Mouse (Mus musculus) MEL-GATA-1-ER (cell line): ENCODE measurements around the gene Kcnj5.

ENCODE experiments used
- DNase-seq: peaks from one replicate; pipeline ENCODE4 v3.0.0-alpha.2; 2012; ENCODE audit warnings: low read depth; ENCODE audit errors: extremely low read depth

Kcnj5 gene

DNA sequence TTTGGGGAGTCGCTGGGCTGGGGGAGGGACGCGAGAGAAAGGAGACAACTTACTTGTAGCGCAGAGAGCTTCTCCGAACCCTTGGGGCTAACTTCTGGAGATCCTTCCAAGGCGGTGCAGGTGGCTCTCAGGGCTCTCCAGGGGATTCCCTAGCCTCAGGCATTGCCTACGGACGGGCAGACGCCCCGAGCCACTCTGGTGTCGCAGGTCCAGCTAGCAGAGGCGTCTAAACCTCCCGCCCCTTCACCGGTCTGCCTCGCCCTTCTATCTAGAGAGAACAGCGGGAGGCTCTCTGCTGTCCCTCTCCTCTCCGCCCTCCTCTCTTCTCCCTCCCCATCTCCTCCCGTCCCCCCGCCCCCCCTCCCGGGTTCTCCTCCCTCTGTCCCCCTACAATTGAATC lies at the start of gene Kcnj5:
Gene Kcnj5, minus strand, starts transcription at position 300 of the 400 bp plus-strand sequence.
- DNase-seq, result no peak

DNA sequence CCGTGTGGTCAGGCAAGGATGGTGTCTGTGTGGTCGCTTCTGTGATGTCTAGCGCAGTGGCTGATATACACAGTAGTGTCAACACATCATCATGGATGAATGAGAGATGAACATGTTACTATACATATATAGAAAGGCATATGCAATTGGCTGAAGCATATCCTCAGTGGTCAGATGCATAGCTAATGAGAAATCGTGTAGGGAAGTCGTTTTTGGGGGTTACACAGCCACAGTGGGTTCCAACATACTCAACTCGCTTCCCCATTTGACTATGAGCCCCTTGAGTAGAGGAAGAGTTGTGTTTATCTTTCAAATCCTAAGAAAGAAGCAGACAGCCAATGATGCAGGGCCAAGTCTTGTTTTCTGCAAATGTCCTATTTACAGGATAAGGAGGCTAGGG lies 48.6 kb upstream of the Kcnj5 start:
- no peak for DNase-seq

DNA sequence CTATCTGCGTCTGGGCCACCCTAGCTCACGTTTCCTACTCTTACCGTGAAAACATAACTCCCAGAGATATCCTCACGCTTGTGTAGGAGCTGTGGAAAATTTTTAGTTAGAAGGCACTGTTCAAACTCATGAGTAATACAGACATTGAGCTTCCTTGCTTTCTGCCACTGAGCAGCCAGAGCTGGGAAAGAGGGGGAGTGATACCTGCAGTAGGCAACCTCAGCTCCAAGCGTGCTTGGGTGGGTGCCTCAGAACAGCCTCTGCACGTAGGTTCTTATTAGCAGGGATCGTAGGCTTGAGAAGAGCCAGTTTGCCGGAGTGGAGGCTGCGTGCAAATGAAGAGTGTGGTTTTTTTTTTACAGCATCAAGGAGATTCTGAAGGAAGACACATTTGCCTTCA lies 47.6 kb upstream of the Kcnj5 start:
- DNase-seq, result no peak

DNA sequence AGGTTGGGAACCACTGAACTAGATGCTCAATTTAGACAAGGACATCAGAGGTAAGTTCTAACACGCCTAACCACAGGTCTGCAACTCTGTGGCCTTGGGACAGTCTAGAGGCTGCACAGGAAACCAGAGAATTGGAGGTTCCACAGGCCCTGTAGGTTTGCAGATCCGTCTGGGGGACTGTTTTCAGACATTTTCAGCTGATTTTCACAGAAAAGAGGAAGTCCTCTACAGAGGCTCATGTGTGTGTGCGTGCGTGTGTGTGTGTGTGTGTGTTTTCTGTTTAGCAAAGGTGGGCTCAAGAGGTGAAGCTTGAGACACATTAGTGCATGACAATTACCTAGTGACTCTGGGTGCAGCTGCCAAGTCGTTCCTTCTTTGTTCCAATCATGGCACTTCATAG lies 46.9 kb upstream of the Kcnj5 start:
- DNase-seq, result peak; percentile 38

DNA sequence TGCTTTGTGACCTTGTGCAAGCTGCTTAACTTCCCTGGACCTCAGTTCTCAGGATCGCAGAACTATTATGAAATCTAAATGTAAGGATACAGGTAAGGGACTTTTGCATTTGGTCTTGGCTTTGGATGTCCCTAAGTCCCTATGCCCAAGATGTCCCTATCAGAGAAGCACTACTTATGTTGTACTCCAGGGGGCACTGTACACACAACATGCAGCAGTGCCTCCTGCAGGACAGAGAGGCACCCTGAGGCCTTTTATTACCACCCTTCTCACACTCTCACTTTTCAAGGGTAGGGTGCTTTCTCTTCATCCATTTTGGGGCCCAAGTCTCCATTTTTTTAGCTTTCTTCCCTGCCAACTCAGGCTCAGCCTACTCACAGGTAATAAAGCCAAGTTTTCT lies 44.0 kb upstream of the Kcnj5 start:
- peak; percentile 49 for DNase-seq

DNA sequence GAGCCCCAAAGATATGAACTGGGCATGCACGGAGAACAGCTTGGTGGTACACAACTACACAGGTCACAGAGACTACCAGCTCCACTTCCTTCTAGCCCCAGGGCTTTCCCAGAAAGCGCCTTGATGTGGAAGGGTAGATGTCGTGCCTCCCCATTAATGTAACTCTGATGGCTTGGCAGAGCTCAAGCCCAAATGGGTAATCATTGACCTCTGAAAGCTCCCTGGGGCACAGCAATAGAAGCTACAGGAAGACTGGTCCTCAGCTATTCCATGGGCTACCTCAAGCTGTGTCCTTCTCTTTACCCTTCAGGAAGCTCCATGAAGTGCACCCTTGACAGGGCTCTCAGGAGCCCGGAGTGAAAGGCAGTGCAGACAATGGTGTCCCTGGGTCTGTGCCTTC lies 40.8 kb upstream of the Kcnj5 start:
- no peak for DNase-seq

DNA sequence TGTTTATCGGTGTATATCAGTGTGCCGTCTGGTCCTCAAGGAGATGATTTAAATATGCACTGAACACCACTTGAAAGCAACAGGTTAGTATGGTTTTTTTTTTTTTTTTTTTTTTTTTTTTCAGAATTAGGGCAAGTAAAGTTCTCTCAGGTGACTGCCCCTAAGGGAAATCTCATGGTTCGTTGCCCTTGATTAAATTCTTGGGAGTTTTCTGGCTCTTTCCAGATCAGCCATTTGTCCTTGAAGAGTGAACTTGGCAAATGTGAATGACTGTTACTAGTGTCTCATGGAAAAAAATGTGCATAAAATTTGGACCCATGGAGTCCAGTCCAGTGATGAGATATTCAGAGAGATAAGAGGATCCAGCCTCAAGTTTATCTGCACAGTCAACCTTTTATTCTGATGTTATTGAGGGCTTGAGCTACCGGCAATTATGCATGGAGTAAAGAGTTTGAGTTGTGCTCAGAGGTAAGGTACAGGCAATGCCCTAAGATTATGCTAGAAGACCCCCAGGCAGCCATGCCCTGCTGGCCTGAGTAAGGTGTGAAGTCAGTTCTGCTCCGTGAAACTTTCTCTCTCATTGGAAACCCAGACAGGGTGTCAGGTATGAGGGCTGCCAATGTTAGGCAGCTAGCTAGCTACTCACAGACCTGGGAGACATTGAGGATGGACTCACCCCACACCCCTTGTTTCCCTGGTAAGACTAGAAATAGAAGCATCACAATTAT lies 32.9 kb upstream of the Kcnj5 start:
- no peak for DNase-seq

DNA sequence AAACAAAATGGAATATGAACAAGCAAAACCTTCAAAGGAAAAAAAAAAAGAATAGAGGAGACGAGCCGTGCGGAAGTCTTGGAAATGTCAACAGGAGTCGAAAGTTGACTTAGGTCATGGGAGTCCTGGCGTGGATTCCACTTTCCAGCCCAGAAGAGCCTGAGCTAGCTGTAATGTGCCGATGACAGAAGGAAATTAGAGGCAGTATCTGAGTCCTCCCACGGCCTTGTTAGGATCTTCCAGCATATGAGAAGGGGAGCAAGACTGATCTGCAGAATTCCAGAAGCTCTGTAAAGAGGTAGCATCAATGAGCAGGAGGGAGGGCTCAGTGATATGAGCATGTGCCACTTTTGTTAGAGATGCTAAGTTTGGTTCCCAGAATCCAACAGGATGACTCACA lies 31.9 kb upstream of the Kcnj5 start:
- DNase-seq, result no peak

DNA sequence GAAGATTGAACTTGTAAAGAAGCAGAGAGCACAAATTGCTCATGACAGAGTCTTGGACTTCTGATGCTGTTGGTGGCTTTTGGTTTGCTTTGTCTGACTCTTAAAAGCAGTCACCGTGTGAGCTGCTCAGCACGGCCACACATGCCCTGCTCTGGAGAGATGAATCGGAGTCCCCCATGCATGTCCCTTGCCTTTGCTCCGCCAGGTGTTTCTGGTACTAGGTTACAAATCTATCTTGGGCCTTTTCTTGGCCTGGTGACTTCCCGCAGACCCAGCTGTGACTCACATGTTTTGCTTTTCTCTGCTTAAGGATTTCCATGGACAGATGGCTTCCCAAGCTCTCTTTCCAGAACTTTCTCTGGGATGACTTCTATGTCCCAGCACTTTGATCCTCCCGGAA lies 29.5 kb upstream of the Kcnj5 start:
- DNase-seq, result no peak

DNA sequence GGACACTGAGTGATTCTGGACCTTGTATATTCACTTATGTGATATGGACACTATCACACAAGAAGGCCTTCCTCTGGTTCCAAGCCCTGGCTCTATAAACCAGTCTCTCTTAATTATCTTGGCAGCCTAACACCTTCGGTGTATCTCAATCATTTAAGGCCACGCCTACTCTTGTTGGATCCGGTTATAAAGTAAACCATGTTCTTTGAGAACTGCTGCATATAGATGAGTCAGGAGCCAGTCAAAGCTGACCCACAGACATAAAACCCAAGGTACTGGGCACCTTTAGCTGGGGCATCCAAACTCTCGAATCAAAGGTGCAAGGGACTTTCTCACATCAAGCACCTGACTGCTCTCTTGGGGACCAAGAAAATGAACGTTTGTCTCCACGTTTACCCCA lies 28.1 kb upstream of the Kcnj5 start, which contains the start of gene Kcnj1:
Gene Kcnj1, plus strand, starts transcription at position 292 of the 400 bp plus-strand sequence.
- no peak for DNase-seq

DNA sequence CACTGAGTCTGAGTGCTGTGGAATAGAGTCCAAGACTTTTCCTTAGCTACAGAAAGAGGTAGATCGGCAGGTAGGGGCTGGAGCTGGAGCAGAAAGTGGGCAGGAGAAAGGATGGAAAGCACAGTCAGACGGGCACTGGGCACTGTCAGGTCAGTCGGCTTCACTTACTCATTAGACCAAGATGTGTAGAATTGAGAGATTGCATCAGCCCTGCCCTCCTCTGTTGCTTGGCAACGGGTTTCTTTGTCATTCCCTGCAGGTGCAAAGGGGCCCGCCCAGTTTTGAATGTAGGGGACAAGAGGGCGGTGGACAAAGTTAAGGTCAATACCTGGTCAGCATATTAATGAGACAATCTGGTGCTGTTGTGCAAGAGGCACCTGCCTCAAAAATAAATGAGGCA lies 25.2 kb upstream of the Kcnj5 start:
- no peak for DNase-seq

DNA sequence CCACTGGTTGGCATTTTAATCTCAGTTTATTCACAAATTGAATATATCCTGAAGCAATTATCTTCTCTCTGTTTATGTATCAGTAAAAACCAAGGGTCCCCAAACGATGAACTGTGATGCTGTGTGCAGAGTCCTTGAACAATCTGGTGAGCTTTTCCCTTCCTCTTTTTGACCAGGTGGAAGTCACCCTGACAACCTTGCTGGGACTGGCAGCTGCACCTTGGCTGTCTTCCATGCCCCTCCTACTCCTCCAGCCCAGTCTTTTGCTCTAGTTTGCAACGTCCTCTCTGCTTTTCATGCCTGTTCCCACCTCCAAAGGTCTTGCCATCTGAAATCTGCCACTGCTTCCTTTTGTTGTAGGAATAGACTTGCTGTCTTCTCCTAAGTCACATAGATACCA lies 24.7 kb upstream of the Kcnj5 start:
- no peak for DNase-seq

DNA sequence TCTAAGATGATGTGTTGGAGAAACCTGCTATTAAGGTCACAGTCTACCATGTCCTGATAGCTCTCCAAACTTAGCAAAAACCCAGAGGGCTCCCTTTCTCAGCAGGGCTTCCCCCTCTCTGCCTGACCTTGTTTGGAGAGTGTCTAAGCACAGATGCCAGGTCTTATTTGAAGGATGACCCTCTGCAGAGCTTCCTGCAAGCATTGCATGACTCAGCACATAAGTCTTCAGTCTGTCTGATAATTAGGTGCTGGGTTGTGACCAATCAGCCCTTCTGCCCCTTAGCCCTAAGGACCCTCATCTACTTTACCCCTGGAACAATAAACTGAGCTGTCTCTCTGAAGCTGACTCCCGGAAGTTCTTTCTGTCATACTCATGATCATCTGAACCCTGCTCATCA lies 16.6 kb upstream of the Kcnj5 start:
- DNase-seq, result no peak

DNA sequence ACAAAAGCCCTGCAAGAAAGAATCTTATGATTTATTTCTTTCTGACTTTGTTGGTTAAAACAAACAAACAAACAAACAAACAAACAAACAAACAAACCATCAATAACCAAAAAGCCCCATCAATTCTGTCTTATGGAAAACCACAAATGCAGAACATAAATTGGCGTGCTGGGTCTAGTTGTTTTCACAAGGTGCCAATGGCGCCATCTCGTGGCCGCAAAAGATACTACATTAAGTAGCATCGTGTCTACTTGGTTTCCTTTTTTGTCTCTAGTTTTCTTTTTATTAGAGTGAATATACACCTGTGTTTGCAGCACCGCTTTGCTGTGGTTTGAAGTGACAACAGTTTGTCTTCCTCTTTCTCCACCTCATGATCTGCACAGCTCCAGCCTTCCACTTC lies 6.2 kb upstream of the Kcnj5 start:
- peak; percentile 68 for DNase-seq

DNA sequence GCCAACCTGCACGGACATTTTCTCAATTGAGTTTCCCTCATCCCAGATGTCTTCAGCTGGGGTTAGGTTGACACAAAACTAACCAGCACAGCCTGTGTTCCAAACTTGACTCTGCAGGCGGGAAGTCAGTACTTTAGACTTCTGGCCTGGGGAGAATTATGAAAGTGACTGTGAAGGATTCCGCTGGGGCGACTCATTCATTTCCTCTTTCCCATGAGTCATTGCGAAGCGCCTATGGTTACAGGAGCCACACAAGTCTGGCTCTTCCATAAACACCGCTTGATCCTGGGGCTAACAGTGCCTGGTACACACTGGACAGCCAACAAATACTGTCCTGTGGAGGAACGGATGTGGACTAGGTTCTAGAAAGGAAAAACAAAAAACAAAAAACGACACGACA lies 5.2 kb upstream of the Kcnj5 start:
- DNase-seq, result no peak

DNA sequence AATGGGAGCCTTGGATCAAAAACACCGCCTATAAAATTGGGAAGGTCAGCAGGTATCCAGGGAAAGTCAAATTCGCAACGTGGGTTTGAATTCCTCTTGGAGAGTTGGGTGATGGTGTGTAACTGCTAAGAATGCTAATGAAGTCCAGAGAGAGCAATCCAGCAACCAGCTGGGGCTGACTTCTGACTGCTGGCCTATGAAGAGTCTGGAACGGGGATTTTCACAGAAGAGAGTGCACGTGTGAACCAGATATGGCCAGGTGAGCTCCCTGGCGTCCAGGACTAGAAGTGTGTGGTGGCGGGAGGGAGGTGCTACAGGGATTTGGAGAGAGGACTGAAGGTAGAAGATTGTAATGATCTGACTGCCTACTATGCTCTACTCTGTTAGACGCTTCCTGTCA lies 3.9 kb upstream of the Kcnj5 start:
- no peak for DNase-seq

DNA sequence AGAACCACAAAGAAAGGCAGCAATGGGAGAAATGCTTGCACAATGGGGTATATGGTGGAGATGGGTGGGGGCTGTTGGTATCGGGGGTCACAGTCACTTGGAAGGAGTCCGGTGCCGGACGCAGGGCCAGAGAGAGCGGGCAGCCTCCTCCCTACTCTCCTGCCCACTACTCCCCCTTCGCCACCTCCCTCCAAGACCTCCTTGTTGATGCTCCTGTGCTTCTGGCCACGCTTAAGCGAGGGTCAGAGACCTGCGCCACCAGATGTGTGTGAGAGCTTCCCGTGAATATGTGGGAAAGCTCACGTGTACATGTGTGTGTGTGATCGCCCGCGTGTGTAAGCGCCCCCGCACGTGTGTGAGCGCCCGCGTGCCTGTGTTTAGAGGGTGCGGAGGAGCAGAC lies 339 bp upstream of the Kcnj5 start:
- DNase-seq, result no peak

DNA sequence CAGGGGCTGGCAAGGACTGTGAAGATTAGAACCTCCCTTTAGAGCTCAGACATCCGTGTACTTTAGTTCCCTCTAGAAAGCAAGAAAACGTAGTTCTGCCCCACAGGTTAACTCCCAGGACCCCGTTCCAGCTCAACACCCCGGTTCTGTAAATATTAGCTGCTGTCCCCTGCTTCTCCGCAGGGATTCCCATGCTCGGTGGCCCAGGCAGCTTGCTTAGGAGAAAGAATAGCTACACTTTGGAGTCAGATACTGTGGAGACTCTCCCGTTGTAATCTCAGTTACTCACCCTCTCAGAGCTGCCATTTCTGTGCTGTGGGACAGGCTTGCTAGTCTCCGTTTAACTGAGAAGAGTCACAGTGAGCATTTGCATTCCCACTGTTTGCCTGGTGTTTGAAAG lies 1.2 kb downstream of the Kcnj5 start:
- no peak for DNase-seq

DNA sequence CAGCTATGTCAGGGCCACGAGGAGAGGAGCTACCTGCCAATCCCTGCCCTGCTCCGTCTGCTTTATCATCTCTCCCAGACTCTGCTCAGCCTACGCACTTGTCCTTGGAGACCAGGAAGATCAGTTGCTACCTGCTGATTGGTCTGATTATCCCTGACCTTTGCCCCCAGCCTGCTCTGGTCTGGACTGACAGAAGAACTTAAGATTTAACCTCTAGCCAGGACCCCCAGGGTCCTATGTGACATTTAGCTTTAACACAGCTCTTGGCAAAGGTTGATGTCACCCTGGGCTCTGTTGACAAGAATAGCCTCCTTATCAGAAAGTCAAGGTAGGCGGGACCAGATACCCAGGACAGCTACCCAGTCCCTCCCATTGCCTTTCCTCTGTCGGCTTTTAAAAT lies 3.3 kb downstream of the Kcnj5 start:
- peak; percentile 35 for DNase-seq

DNA sequence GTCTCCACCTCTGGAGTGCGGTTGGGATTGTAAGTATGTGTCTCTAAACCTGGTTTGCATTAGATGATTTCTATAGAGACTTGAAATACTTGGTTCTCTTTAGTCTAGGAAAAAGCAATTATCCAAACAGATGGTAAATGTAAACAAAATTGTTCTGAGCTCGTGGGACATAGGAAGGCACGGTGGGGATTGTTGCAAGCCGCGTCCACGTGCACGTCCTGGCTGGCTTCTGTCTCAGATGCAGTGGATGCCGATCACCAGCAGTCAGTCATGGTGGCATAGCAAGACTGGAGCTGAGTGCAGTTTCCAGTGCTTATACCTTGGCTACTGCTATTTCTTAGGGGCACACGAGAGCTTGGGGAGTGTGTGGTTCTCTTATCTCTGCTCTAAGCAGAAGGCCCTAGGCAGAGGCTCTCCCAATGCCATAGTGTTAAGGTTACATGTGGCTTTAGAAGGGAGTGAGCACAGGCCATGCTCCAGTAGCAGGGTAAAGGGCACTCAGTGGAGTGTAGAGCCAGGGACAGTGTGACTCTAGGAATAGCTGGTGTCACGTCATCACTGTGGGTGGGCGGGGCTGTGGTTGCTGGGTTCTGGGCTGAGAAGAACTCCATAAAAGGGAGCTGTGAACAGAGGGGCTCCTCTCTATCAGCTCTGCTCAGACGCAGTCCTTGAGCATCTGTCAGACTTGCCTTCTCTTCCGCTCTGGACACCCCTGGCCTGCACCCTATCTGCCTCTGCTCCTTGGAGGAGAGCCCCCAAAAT lies 8.6 kb downstream of the Kcnj5 start:
- peak; percentile 81 for DNase-seq

DNA sequence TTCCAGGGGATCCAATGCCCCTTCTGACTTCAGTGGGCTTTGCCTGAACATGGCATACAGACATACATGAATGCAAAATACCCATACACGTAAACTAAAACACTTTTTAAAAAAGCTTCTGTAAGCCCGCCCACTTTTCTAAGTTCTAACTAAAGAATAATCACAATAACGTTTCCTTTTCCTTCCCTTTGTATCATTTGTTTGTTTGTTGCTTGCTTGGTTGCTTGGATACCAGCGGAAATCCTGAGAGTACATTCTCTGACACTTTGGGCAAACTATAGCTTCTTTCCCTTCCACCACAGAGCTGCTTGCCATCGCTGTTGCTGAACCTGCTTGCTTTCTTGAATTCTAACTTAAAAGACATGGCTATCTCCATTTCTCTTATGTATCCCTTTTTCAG lies 13.0 kb downstream of the Kcnj5 start:
- no peak for DNase-seq

DNA sequence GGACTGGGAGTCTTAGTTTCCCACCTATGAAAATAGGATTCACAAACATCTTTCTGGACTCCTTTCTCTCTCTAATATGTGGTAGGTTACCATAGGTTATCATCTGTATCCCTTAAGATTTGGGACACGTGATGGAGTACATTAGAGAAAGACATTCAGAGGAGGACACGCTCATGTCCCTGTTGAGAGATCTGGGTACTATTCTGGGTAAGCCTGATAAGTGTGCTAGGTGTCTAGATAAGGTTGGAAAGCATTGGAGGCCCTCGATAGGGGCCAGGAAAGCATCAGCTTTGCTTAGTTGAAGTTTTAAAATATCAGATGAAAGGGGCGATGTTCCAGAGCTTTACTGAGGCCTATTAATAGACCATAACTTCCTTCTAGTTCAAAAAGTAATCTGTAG lies 15.4 kb downstream of the Kcnj5 start:
- DNase-seq, result no peak

DNA sequence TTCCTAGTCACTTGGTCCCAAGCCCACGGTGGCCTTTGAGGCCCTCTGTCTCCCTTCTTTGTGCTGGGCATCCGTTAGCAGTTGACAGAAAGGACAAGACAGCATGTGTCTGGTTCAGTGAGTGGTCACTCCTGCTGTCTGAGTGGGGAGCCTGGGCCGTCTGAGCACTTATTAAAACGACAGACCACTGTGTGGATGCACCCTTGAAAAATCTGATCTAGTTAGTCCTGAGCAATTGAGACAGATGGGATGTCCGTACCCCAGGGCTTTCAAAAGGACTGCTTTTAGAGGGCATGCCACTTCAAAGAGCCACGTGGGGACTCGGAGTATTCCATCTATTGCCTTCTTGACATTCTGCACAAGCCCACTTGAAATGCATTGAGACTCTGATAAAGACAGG lies 20.5 kb downstream of the Kcnj5 start:
- DNase-seq, result no peak
